In genomic region chr7:45437046-45437445, GRCm38 (mm10) we compare ENCODE assay signal across 10 mouse cellular contexts. TPM values are rescaled to one million over a fixed set of nuclear protein-coding genes. Genes with fewer than 3 reads are reported as not detected.
DNase-seq lines count a peak whose midpoint lies in the region; ATAC-seq lines count a peak whose summit lies in the region.
"Had no signal": no experiment of that assay in that cellular context is flagged by ENCODE, and none has a peak within 500 bp of the region (broad histone marks: within the 10 kb centered on the region; RNA-seq: fewer than 3 reads in every experiment).

No protein-coding gene starts in this region.

- no peak for ATAC-seq in heart, embryonic 12.5 days (ENCODE audit: insufficient number of reproducible peaks, low FRiP score)
- ATAC-seq in lung, embryonic 15.5 days (ENCODE audit: borderline replicate concordance, extremely low read depth, low FRiP score, low TSS enrichment) = no peak
- no peak for ATAC-seq in limb, embryonic 12.5 days (ENCODE audit: insufficient number of reproducible peaks, insufficient read depth, low FRiP score, low TSS enrichment, low read depth)

- intact Hi-C loops in heart, postnatal 14 days (cut with DNase I) = no loop called here

- H3K4me2 ChIP-seq in heart, embryonic 12.5 days = peak overlapping the region; percentile 99
- 0 out of 2 replicates have a peak overlapping the region, but pooled peaks have one; percentile 4 for H3K4me2 ChIP-seq in lung, embryonic 15.5 days
- peak overlapping the region; percentile 48 for H3K4me2 ChIP-seq in limb, embryonic 12.5 days

- WGBS in heart, embryonic 12.5 days = 36% methylated on average over 6 of the region's 6 CpGs
- WGBS in lung, embryonic 15.5 days = 42% methylated on average over 6 of the region's 6 CpGs
- 24% methylated on average over 6 of the region's 6 CpGs for WGBS in limb, embryonic 12.5 days

- H3K9ac ChIP-seq in heart, embryonic 12.5 days = 0 out of 2 replicates have a peak overlapping the region, but pooled peaks have one; percentile 36
- no peak overlapping the region for H3K9ac ChIP-seq in lung, embryonic 15.5 days
- no peak overlapping the region for H3K9ac ChIP-seq in limb, embryonic 12.5 days (replicated peaks)

- DNase-seq in heart, postnatal 14 days = no peak
- no peak for DNase-seq in lung, postnatal 36 days
- DNase-seq in embryo, embryonic 10.5 days (ENCODE audit: low spot score) = peak; percentile 65
- no peak for DNase-seq in thymus, postnatal 14 days
- DNase-seq: layer of hippocampus, postnatal 36 days; right cerebral cortex, postnatal 14 days had no signal

- peaks cover 41% of the 10 kb centered on the region for H3K4me1 ChIP-seq in heart, embryonic 12.5 days (replicated peaks)
- peaks cover 40% of the 10 kb centered on the region for H3K4me1 ChIP-seq in lung, embryonic 15.5 days
- H3K4me1 ChIP-seq in limb, embryonic 12.5 days (replicated peaks) = peaks cover 43% of the 10 kb centered on the region

- H3K4me3 ChIP-seq in heart, embryonic 12.5 days = no peak overlapping the region
- H3K4me3 ChIP-seq in lung, embryonic 15.5 days = no peak overlapping the region
- H3K4me3 ChIP-seq in limb, embryonic 12.5 days (replicated peaks) = peak overlapping the region; percentile 8; the same call in 1 of the 2 replicates

- H3K9me3 ChIP-seq in heart, embryonic 12.5 days (replicated peaks) = no peaks in the 10 kb centered on the region
- no peaks in the 10 kb centered on the region for H3K9me3 ChIP-seq in lung, embryonic 15.5 days
- H3K9me3 ChIP-seq in limb, embryonic 12.5 days = no peaks in the 10 kb centered on the region

- H3K36me3 ChIP-seq in heart, embryonic 12.5 days = peaks cover 41% of the 10 kb centered on the region
- peaks cover 22% of the 10 kb centered on the region for H3K36me3 ChIP-seq in lung, embryonic 15.5 days
- peaks cover 29% of the 10 kb centered on the region for H3K36me3 ChIP-seq in limb, embryonic 12.5 days

- H3K27me3 ChIP-seq in heart, embryonic 12.5 days (replicated peaks) = no peaks in the 10 kb centered on the region
- no peaks in the 10 kb centered on the region for H3K27me3 ChIP-seq in lung, embryonic 15.5 days
- H3K27me3 ChIP-seq in limb, embryonic 12.5 days = no peaks in the 10 kb centered on the region

- H3K27ac ChIP-seq in heart, embryonic 12.5 days (ENCODE audit: poor library complexity, severe bottlenecking) = no peak overlapping the region
- H3K27ac ChIP-seq in lung, embryonic 15.5 days = no peak overlapping the region
- H3K27ac ChIP-seq in limb, embryonic 12.5 days = peak overlapping the region; percentile 24; the same call in 1 of the 2 replicates

RNA-seq across cellular contexts. Expression of gene Ruvbl2, which starts 0.8 kb away (rescaled TPM):
- polyA plus RNA-seq in heart, embryonic 12.5 days (2016; fragmentation: Nextera tagmentation; extraction: Ambion mirVana) = 80.7 TPM in 2 replicates
- 10 to 100 TPM; 25.3 to 26.3 TPM for total RNA-seq in heart, postnatal 14 days (2021)
- 161 and 173 TPM in 2 replicates for polyA plus RNA-seq in lung, embryonic 15.5 days (2015; fragmentation: Nextera tagmentation; extraction: Ambion mirVana)
- polyA plus RNA-seq in limb, embryonic 12.5 days (2016; fragmentation: Nextera tagmentation; extraction: Ambion mirVana) = 155 and 156 TPM in 2 replicates

RNA-seq across cellular contexts. Expression of gene Gys1, which starts 2.4 kb away (rescaled TPM):
- 115 and 121 TPM in 2 replicates for polyA plus RNA-seq in heart, embryonic 12.5 days (2016; fragmentation: Nextera tagmentation; extraction: Ambion mirVana)
- 10 to 100 TPM; 86.1 to 90.2 TPM for total RNA-seq in heart, postnatal 14 days (2021)
- 42.7 and 46.7 TPM in 2 replicates for polyA plus RNA-seq in lung, embryonic 15.5 days (2015; fragmentation: Nextera tagmentation; extraction: Ambion mirVana)
- 45.2 and 46.2 TPM in 2 replicates for polyA plus RNA-seq in limb, embryonic 12.5 days (2016; fragmentation: Nextera tagmentation; extraction: Ambion mirVana)

RNA-seq across cellular contexts. Expression of gene Lhb, which starts 16.4 kb away (rescaled TPM):
- not detected in 2 replicates for polyA plus RNA-seq in heart, embryonic 12.5 days (2016; fragmentation: Nextera tagmentation; extraction: Ambion mirVana)
- total RNA-seq in heart, postnatal 14 days (2021) = not detected
- polyA plus RNA-seq in lung, embryonic 15.5 days (2015; fragmentation: Nextera tagmentation; extraction: Ambion mirVana) = 0.25 and 0.70 TPM in 2 replicates
- 0.33 TPM in 1 of 2 replicates, not detected in the other for polyA plus RNA-seq in limb, embryonic 12.5 days (2016; fragmentation: Nextera tagmentation; extraction: Ambion mirVana)
- total RNA-seq: layer of hippocampus, postnatal 36 days had no signal
- polyA plus RNA-seq: liver, embryonic 16.5 days had no signal

RNA-seq across cellular contexts. Expression of gene Ftl1, which starts 22.6 kb away (rescaled TPM):
- 4,047 and 4,171 TPM in 2 replicates for polyA plus RNA-seq in heart, embryonic 12.5 days (2016; fragmentation: Nextera tagmentation; extraction: Ambion mirVana)
- total RNA-seq in heart, postnatal 14 days (2021) = 100 to 1,000 TPM; 231 to 265 TPM
- 5,197 and 5,279 TPM in 2 replicates for polyA plus RNA-seq in lung, embryonic 15.5 days (2015; fragmentation: Nextera tagmentation; extraction: Ambion mirVana)
- polyA plus RNA-seq in limb, embryonic 12.5 days (2016; fragmentation: Nextera tagmentation; extraction: Ambion mirVana) = 4,887 and 4,953 TPM in 2 replicates

RNA-seq across cellular contexts. Expression of gene Ntf5, which starts 23.6 kb away (rescaled TPM):
- 1.8 TPM in 2 replicates for polyA plus RNA-seq in heart, embryonic 12.5 days (2016; fragmentation: Nextera tagmentation; extraction: Ambion mirVana)
- under 1 TPM in 1 of 2 experiments, not detected in 1; 0.14 TPM for total RNA-seq in heart, postnatal 14 days (2021)
- polyA plus RNA-seq in lung, embryonic 15.5 days (2015; fragmentation: Nextera tagmentation; extraction: Ambion mirVana) = 3.5 TPM in 2 replicates
- polyA plus RNA-seq in limb, embryonic 12.5 days (2016; fragmentation: Nextera tagmentation; extraction: Ambion mirVana) = 3.9 and 5.6 TPM in 2 replicates

Comparison
In these comparisons a context has a peak if more than half of its experiments do, and no peak if none do; other contexts are left out.
1. H3K4me2 ChIP-seq: peak in every context shown above with its lines; median percentile 99 in heart, embryonic 12.5 days; 48 in limb, embryonic 12.5 days; 4 in lung, embryonic 15.5 days.